Mouse (Mus musculus): ENCODE measurements around the gene Atp8b4. TPM values are rescaled to one million over a fixed set of nuclear protein-coding genes. Genes with fewer than 3 reads are reported as not detected.
"Not testable (repeated sequence)": the region's sequence is repeated elsewhere in the genome, so short reads cannot be mapped to it uniquely, and the experiment has no call there.

The Atp8b4 gene
- 0.02 and 0.04 TPM in 2 replicates for polyA plus RNA-seq (2012; rRNA removed)

DNA sequence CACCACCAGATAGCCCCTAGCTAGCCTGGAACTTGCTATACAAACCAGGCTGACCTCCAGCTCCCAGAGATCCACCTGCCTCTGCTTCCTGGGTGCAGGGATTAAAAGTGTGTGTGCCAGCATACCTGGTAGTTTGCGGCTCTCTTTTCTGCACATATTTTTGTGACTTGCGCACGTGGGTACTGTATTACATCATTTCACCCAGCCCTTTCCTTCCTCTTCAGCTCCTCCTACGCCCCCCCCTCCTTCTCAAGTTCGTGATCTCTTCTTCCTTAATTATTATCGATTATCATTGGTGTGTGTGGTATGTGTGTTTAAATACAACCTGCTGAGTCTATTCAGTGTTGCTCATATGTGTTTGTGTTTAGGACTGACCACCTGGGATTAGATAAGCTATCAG lies at the start of gene Atp8b4:
Atp8b4 (minus strand) TSS at position 154 of the 400 bp plus-strand sequence.
- no peak for DNase-seq (ENCODE audit: extremely low spot score in 1 of 2, low spot score in 1 of 2)

GRCm38 (mm10) chr2:126549681-126550080 lies 49.2 kb upstream of the Atp8b4 start:
- no peak for DNase-seq (ENCODE audit: extremely low spot score in 1 of 2, low spot score in 1 of 2)

DNA sequence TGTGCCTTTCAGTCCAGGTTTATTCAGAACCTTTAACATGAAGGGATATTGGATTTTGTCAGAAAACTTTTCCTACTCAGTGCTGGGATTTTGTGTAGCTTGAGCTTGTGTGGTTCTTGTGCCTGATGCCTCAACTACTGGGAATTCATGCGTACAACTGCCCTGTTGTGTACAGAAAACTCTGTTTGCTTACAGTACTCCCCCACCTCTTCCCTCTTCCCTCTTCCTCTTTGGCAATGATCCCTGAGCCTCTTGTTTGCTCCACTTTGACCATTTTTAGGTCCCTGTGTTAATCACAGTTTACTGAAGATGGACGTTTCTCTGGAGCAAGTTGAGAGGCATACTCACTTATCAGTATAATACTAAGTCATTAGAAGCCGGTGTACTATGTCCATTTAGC lies 45.9 kb upstream of the Atp8b4 start:
- DNase-seq (ENCODE audit: extremely low spot score in 1 of 2, low spot score in 1 of 2), result no peak

- no peak for DNase-seq (ENCODE audit: extremely low spot score in 1 of 2, low spot score in 1 of 2)
Observed at GRCm38 (mm10) chr2:126545297-126545696, 44.8 kb upstream of the Atp8b4 start.

DNA sequence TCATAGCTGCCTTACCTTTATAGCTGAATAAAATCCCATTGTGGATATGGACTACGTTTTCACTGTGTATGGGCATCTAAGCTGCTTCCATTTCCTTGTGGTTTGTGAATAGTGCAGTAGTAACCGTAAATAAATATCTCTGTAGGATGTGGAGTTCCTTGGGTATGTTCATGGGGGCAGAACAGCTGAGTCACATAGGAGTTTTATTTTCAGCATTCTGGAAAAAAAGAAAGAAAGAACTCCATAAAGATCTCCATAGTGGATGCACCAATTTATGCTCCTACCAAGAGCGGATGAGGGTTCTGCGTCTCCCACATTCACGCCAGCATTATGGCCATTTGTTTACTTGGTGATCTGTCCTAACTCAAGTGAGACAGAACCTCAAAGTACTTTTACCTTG lies 41.7 kb upstream of the Atp8b4 start:
- DNase-seq (ENCODE audit: extremely low spot score in 1 of 2, low spot score in 1 of 2), result peak in 1 of 2 experiments; percentile 13

GRCm38 (mm10) chr2:126540390-126540925 lies 40.0 kb upstream of the Atp8b4 start:
- DNase-seq (ENCODE audit: extremely low spot score in 1 of 2, low spot score in 1 of 2), result no peak

DNA sequence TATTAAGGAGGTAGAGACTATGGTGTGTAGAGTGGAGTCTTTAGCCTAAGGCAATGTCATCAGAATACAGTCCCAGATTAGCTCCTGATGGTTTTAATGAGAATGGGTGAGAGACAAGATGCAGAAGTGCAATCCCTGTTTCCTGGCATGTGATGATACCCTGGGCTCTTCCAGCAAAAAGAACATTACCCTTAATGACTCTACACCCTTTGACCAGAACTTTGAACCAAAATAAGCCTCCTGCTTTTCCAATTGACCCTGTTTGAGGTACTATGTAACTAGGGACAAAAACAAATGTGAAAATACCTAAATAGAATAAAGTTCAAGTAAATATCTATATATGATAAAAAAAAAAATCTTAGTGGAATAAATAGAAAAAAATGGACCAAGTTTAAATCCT lies 37.2 kb upstream of the Atp8b4 start:
- no peak for DNase-seq (ENCODE audit: extremely low spot score in 1 of 2, low spot score in 1 of 2)

GRCm38 (mm10) chr2:126530581-126530980 lies 30.1 kb upstream of the Atp8b4 start:
- no peak for DNase-seq (ENCODE audit: extremely low spot score in 1 of 2, low spot score in 1 of 2)

DNA sequence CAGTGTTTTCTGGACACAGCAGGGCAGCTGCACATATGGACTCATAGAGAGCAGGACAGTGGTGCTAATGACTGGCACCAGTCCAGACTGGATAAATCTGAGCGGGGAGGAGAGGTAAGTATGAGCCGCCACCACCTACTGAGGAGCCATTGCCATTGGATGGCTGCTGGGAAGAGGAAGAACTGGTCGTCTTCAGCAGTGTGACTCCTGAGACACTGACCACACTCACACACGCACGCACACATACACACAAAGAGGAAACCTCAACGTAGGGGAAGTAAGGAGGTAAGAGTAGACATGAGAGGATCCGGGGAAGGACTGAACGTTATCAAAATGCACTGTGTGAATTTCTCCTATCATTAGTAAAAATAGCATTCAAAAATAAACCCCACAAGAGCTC lies 27.0 kb upstream of the Atp8b4 start:
- no peak for DNase-seq (ENCODE audit: extremely low spot score in 1 of 2, low spot score in 1 of 2)

GRCm38 (mm10) chr2:126524271-126524670 lies 23.8 kb upstream of the Atp8b4 start:
- no peak for DNase-seq (ENCODE audit: extremely low spot score in 1 of 2, low spot score in 1 of 2)

- not testable (repeated sequence) for DNase-seq (ENCODE audit: extremely low spot score in 1 of 2, low spot score in 1 of 2)
Observed at GRCm38 (mm10) chr2:126523101-126523745, 22.7 kb upstream of the Atp8b4 start.

GRCm38 (mm10) chr2:126522056-126522455 lies 21.6 kb upstream of the Atp8b4 start:
- DNase-seq (ENCODE audit: extremely low spot score in 1 of 2, low spot score in 1 of 2), result no peak

DNA sequence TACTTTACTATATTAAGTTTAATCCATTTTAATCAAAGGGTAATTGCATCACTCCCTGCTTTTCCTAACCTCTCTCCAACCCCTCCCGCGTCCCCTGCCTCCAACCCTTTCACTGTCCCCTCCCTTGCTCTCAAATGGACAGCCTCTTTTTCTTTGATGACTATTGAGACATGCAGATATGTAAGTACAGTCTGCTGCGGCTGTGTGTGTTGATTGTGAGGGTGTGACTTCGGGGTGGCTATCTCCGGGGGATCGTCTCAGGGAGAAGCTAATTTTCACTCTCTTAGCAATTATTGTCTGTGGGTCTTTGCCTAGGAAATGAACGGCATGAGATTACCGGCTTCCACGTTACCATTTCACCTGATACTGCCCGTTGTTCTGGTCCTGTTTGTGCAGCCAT lies 21.0 kb upstream of the Atp8b4 start:
- no peak for DNase-seq (ENCODE audit: extremely low spot score in 1 of 2, low spot score in 1 of 2)

DNA sequence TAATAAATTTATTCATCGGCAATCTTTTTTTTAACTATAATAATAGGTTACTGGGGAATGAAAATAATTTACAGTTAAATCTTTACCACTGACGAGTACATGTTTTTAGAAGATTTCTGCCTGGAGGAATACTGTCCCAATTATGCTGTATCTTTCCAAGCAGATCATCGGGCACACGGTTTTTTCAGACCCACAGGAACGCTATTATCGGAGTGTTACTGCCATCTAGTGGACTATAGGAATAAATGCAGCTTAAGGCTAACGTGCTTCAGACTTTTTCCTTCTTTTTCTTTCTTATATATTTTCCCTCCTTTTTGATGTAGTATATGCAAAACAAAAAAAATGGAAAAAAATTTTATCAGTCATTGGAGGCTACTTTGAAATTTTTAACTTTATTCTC lies 20.4 kb upstream of the Atp8b4 start:
- DNase-seq (ENCODE audit: extremely low spot score in 1 of 2, low spot score in 1 of 2), result peak in 1 of 2 experiments; percentile 58

DNA sequence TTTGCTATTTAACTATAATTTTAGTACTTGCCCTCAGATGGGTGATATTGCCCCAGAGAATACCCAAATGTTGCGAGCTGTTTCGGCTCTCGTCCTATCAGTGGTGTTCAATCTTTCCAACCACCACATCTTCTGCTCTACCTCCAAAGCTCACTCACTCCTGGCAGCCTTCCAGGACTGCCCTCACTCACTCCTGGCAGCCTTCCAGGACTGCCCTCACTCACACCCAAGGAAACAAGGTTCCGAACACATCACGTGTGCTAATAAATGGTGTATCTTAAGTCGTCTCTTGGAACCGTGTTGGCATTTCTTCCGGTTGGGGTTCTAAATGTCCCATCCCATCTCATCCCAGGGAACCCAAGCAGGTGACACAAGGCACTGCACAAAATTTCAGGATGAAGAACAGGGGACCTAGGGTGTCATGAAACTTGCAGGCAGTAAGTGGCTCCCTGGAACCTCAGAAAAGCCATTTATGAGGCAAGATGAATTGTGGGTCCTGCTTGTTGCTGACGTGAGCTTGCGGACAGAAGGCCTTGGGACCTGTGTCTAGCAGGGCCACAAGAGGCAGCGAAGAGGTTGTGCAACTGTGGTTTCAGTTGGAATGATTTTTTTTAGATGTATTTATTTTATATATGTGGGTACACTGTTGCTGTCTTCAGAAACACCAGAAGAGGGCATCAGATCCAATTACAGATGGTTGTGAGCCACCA lies 19.6 kb upstream of the Atp8b4 start:
- DNase-seq (ENCODE audit: extremely low spot score in 1 of 2, low spot score in 1 of 2), result no peak

- DNase-seq (ENCODE audit: extremely low spot score in 1 of 2, low spot score in 1 of 2), result no peak
Observed at GRCm38 (mm10) chr2:126515069-126515826, 14.8 kb upstream of the Atp8b4 start.

- no peak for DNase-seq (ENCODE audit: extremely low spot score in 1 of 2, low spot score in 1 of 2)
Observed at GRCm38 (mm10) chr2:126508228-126508627, 7.8 kb upstream of the Atp8b4 start.

GRCm38 (mm10) chr2:126507477-126507876 lies 7.0 kb upstream of the Atp8b4 start:
- DNase-seq (ENCODE audit: extremely low spot score in 1 of 2, low spot score in 1 of 2), result no peak

DNA sequence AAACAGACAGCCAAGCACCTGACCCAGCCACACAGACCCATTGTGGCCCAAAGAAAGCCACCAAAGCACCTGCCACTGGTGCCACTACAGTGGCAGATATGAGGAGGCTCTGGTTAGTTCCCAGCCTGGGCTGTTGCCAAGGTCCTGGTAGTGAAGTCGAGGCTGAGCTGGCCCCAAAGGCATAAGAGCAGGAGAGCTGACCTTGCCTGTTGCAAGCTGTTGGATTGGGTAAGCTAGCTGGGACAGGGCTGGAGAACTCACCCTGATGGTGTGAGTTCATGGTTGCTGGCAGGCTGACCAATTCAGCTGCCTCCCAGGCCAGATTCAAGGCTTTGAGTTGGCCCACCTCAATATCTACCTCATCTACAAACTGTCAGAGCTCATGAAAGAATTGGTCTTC lies 4.7 kb upstream of the Atp8b4 start:
- DNase-seq (ENCODE audit: extremely low spot score in 1 of 2, low spot score in 1 of 2), result no peak

DNA sequence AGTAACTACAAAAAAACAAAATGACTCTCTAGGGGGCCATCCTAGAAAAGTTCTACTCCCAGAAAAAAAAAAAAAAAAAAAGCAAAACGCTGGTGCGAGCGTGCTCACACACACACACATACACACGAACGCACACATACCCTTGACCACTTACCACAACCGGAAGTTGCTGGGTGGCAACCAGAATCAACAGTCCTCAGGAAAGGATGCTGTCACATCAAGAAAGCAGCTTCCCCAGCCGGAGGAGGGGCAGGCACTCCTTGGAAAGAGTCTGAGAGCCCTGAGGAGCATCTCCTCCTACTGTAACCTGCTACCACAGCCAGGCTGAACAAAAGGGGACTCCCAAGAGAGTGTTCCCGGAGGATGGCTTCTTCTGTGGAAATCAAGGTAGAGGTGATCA lies 744 bp downstream of the Atp8b4 start:
- DNase-seq (ENCODE audit: extremely low spot score in 1 of 2, low spot score in 1 of 2), result no peak

- no peak for DNase-seq (ENCODE audit: extremely low spot score in 1 of 2, low spot score in 1 of 2)
Observed at GRCm38 (mm10) chr2:126498761-126499452, 1.6 kb downstream of the Atp8b4 start.

Measured in frontal cortex, adult 2 months (tissue).